Mouse (Mus musculus) embryonic facial prominence, embryonic 15.5 days (tissue): ENCODE data around the gene Top1. TPM values are rescaled to one million over a fixed set of nuclear protein-coding genes. Genes with fewer than 3 reads are reported as not detected.

Experiments used
- ATAC-seq: fragments of 200-750 bp; cut with Nextera tagmentation; 2 replicates; pipeline ENCODE4 v1.8.0; 2017; ENCODE audit warnings: low read depth, moderate TSS enrichment; ENCODE audit not compliant: insufficient number of reproducible peaks, low FRiP score, low TSS enrichment
- H3K27ac ChIP-seq: fragments of 300-500 bp; sonication (generic); replicated peaks from 2 replicates; pipeline ENCODE4 v1.5.1; 2015; ENCODE audit warnings: mild to moderate bottlenecking, inconsistent platforms
- H3K27me3 ChIP-seq: fragments of 300-500 bp; sonication (generic); 2 replicates; pipeline ENCODE4 v1.6.1; 2015; ENCODE audit warnings: inconsistent platforms
- H3K36me3 ChIP-seq: fragments of 300-500 bp; sonication (generic); 2 replicates; pipeline ENCODE4 v1.6.1; 2015; ENCODE audit warnings: mild to moderate bottlenecking, inconsistent platforms
- H3K4me1 ChIP-seq: fragments of 300-500 bp; sonication (generic); 2 replicates; pipeline ENCODE4 v1.6.1; 2015; ENCODE audit warnings: inconsistent platforms
- H3K4me2 ChIP-seq: fragments of 300-500 bp; sonication (generic); replicated peaks from 2 replicates; pipeline ENCODE4 v1.6.1; 2015; ENCODE audit warnings: mild to moderate bottlenecking, inconsistent platforms
- H3K4me3 ChIP-seq: fragments of 300-500 bp; sonication (generic); replicated peaks from 2 replicates; pipeline ENCODE4 v1.5.1; 2015; ENCODE audit warnings: mild to moderate bottlenecking, inconsistent platforms
- H3K9ac ChIP-seq: fragments of 300-500 bp; sonication (generic); 2 replicates; pipeline ENCODE4 v1.6.1; 2015; ENCODE audit warnings: inconsistent platforms
- H3K9me3 ChIP-seq: fragments of 300-500 bp; sonication (generic); replicated peaks from 2 replicates; pipeline ENCODE4 v1.6.1; 2016; ENCODE audit warnings: inconsistent platforms
- WGBS: fragments of 180-500 bp; shearing (Covaris S2); methylation state at CpG from one replicate; pipeline ENCODE4 v1.1.7; 2015; 5-methylcytosine and 5-hydroxymethylcytosine counted together
- microRNA-seq: library from miRNA; unstranded; fragments of <30 nt; microRNA quantifications from one replicate; pipeline ENCODE4, GENCODE M21; 2016; ENCODE audit warnings: borderline number of aligned reads
- polyA plus RNA-seq: library from polyadenylated mRNA; unstranded; fragments of >200 nt; fragmentation: Nextera tagmentation; extraction: Ambion mirVana; gene quantifications from 2 replicates; pipeline ENCODE4 v1.2.1, GENCODE M21; 2015

The Top1 gene
- polyA plus RNA-seq, 1 experiment from 2014 or later = 69.8 TPM

DNA sequence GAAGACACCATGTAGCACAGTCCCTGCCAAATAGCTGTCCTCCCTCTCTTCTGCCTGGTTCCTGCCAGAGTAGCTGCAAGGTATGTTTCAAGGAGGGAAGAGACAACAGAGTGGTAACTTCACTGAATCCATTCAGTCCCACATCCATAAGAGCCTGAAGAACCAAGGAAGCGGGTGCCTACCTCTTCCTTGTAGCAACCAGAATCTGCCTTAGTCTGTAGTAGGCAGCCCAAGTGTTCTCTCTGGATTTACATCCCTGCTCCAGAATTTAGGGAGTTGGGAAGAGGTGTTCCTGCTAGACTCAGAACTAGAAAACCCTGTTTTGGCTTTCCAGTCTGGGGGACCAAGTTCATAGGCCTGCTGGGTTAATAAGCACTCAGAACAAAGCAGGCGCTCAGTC, 121.5 kb downstream of the Top1 start:
- Histone ChIP-seq H3K9me3 (no peaks in the 10 kb centered on the region), H3K4me3 (no peak overlapping the region), H3K4me2 (no peak overlapping the region), H3K27me3 (no peaks in the 10 kb centered on the region), H3K36me3 (peaks cover 25% of the 10 kb centered on the region), H3K9ac (no peak overlapping the region), H3K27ac (no peak overlapping the region), H3K4me1 (no peaks in the 10 kb centered on the region)
- 100% methylated on average over 2 of the region's 2 CpGs for WGBS
- ATAC-seq = no peak

DNA sequence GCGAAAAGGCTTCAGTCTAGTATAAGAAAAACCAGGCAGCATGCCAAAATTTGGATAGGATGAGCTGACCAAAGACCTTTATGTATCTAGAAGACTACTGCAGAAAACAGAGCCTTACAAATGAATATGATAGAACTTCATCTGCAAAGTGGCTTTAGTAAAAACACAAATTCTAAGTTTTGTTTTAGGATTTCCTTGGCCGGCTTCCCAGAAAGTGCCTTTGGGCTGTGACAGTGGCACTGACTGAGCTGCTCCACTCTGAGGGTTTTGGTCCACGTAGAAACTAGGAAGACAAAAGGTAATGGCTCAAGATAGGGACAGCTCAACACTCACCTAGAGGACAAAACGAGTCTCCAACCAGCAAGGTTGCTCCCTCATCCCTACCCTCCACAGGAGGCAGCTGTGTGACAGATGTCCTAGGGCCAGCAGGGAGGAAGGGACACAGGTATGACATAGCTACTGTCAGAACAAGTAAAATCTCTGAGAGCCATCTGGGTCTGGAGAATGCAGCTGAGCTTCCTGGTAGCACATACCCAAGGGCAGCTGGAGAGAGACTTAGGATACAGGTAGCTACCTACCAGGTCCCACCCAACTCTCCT, 122.5 kb downstream of the Top1 start:
- Histone ChIP-seq H3K9ac (no peak overlapping the region), H3K4me2 (no peak overlapping the region), H3K4me1 (no peaks in the 10 kb centered on the region), H3K4me3 (no peak overlapping the region), H3K9me3 (no peaks in the 10 kb centered on the region), H3K36me3 (peaks cover 15% of the 10 kb centered on the region; the same call in 1 of the 2 replicates), H3K27ac (no peak overlapping the region), H3K27me3 (no peaks in the 10 kb centered on the region)
- ATAC-seq = no peak
- WGBS = 76% methylated on average over 4 of the region's 4 CpGs

DNA sequence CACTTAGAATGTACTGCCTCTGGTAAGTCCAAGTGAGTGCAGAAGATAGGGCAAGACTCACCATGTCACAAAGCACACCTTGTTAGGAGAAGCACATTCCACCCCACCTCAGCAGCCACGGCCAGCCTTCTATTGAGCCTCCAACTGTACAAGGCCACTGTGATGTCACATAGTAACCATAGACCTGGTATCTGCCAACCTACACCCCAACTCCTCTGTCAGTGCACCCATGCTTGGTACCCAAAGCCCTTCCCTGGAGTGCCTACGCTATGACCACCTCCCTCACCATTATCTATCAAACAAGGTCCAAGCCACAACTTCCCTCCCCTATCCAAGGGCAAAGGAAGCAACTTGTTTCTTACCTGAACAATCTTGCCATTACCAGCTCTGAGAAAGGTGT, 123.3 kb downstream of the Top1 start:
- H3K4me1 ChIP-seq = no peaks in the 10 kb centered on the region

DNA sequence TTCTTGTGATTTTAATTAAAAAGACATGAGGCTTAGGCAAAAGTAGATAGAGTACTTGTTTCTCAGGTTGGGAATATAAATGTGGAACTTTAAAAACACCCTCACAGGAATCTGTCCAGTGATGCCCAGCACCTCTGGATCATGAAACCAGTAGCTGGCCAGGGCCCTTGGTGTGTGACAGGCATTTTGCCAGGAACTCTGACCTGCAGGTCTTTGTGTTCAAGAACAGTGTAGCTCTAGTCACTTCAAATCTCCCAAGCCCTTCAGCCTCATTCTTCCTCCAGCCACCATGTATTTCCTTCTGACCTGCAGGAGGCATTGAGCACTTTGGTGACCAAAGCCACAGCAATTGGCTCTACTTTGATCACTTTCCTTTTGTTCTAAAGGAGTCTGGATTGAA, 124.7 kb downstream of the Top1 start:
- no peak overlapping the region for H3K27ac ChIP-seq
- H3K4me1 ChIP-seq = no peaks in the 10 kb centered on the region
- H3K27me3 ChIP-seq = no peaks in the 10 kb centered on the region
- no peak for ATAC-seq
- no peak overlapping the region for H3K4me2 ChIP-seq
- no peak overlapping the region for H3K4me3 ChIP-seq
- H3K36me3 ChIP-seq = peaks cover 2% of the 10 kb centered on the region; the same call in 1 of the 2 replicates
- no peak overlapping the region for H3K9ac ChIP-seq
- H3K9me3 ChIP-seq = no peaks in the 10 kb centered on the region

More for the DNA sequence above, 123.3 kb downstream of the Top1 start:
- Histone ChIP-seq H3K27ac (no peak overlapping the region), H3K4me3 (no peak overlapping the region), H3K9ac (no peak overlapping the region), H3K9me3 (no peaks in the 10 kb centered on the region), H3K4me2 (no peak overlapping the region), H3K27me3 (no peaks in the 10 kb centered on the region), H3K36me3 (peaks cover 7% of the 10 kb centered on the region; the same call in 1 of the 2 replicates)
- 84% methylated on average over 2 of the region's 2 CpGs for WGBS
- no peak for ATAC-seq

DNA sequence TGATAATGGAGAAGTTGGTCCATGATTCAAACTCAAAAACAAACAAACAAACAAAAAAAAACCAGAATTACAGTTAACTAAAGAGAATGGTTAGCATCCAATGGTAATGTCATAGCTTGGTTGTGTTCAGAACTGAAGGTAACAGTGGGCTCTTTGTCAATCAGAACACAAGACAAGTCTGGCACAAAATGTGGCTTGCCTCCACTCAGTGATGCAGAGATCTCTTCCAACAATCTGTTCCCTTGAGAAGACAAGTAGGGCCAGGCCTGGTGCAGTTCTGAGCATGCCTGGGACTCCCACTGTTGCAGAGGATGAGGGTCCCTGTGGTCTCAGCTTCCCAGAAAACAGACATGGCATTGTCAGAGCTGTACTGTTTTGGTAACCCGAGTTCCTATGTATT, 125.2 kb downstream of the Top1 start:
- ATAC-seq = no peak

DNA sequence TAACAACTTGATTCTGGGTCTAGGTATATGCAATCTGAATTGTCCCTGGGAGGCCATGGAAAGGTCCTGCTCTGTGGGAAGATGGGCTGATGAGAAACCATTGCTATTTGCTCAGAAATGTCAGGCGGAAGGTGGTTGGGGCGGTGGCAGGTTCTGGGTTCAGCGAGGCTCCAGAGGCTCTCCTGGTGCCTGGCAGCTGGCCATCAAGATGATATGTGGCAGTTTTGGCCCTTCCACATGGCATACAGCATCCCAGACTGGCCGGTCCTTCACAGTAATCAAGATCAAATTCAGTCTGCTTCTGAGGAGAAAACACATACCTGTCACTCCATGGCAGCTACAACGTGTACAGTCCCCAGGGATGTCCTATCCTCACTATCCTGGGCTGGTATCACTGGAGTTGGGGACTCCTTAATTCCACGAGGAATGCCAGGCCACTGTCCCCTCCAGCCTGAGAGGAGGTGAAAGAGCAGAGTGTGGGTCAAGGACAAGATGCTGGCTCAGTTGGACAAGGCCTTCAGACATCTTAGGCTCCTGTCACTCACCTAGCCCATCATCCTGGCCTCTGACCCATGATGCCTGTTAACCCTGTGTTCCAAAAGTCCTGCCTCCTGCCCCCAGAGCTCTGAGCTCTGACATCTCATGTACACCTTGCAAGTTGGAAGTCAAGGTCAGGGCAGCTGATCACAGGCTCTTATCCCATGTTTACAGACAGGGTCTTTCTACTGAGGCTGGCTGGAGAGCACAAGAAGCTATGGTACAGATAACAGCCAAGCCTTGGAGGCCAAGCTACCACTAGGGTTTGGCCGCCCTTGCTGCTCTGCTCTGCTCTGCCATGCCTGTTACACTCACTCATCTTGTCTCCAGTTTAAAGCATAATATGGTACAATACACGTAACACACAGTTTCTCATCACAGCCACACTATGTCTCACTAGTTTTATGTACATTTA, 125.9 kb downstream of the Top1 start:
- 85% methylated on average over 8 of the region's 8 CpGs for WGBS
- Histone ChIP-seq H3K27me3 (no peaks in the 10 kb centered on the region), H3K4me1 (no peaks in the 10 kb centered on the region), H3K27ac (no peak overlapping the region), H3K4me3 (no peak overlapping the region), H3K9me3 (no peaks in the 10 kb centered on the region), H3K4me2 (no peak overlapping the region), H3K36me3 (no peaks in the 10 kb centered on the region; the same call in 1 of the 2 replicates), H3K9ac (no peak overlapping the region)
- ATAC-seq = no peak; the same call in 1 of the 2 replicates

More for the DNA sequence above, 125.2 kb downstream of the Top1 start:
- no peak overlapping the region for H3K27ac ChIP-seq
- WGBS = 71% methylated on average over 1 of the region's 1 CpGs
- no peak overlapping the region for H3K4me3 ChIP-seq
- H3K4me2 ChIP-seq = no peak overlapping the region
- H3K36me3 ChIP-seq = peaks cover 2% of the 10 kb centered on the region; the same call in 1 of the 2 replicates
- H3K27me3 ChIP-seq = no peaks in the 10 kb centered on the region
- H3K4me1 ChIP-seq = no peaks in the 10 kb centered on the region
- no peak overlapping the region for H3K9ac ChIP-seq
- H3K9me3 ChIP-seq = no peaks in the 10 kb centered on the region

Small RNAs within 50 kb of the gene (microRNA-seq; reads per million reads assigned to microRNA genes)
- gene Gm23968 = not detected

Other genes starting within 250 kb of the Top1 start
- 49.2 and 54.4 TPM in 2 replicates for gene Plcg1, start 85.4 kb downstream of the Top1 start, polyA plus RNA-seq
- gene Zhx3, start 227.1 kb downstream of the Top1 start, polyA plus RNA-seq = 13.2 and 14.3 TPM in 2 replicates
- 4.7 and 5.1 TPM in 2 replicates for gene Lpin3, start 234.8 kb downstream of the Top1 start, polyA plus RNA-seq